Mouse (Mus musculus): ENCODE measurements around the gene Kctd12.

GRCm38 (mm10) chr14:102951974-102952373, 30.5 kb downstream of the Kctd12 start:
- no peak for TF ChIP-seq CTCF (IDR thresholded peaks at IDR 0.05 in 2 of 3, conservative IDR thresholded peaks at IDR 0.05 in 1 of 3; ENCODE audit: control insufficient read depth in 1 of 3, insufficient read depth in 1 of 3, low read depth in 2 of 3, low read length in 3 of 3, poor library complexity in 1 of 3, severe bottlenecking in 1 of 3)
- no peak for TF ChIP-seq POLR2A (IDR thresholded peaks at IDR 0.05; ENCODE audit: control insufficient read depth in 1 of 2, insufficient read depth in 1 of 2, low read depth in 1 of 2, low read length in 2 of 2, poor library complexity in 1 of 2)
- no peak for TF ChIP-seq POLR2AphosphoS5 (IDR thresholded peaks at IDR 0.05; ENCODE audit: borderline replicate concordance, low read depth, low read length)
- TF ChIP-seq E2F4 (IDR thresholded peaks at IDR 0.05; ENCODE audit: borderline replicate concordance, low read depth, low read length) = no peak
- no peak for TF ChIP-seq EP300 (IDR thresholded peaks at IDR 0.05; ENCODE audit: low read depth in 1 of 2, low read length in 2 of 2)
- no peak for TF ChIP-seq MAX (IDR thresholded peaks at IDR 0.05; ENCODE audit: low read length)
